Mouse (Mus musculus) neural tube, embryonic 14.5 days (tissue): ENCODE results near the gene Vsig8. TPM values are rescaled to one million over a fixed set of nuclear protein-coding genes. Genes with fewer than 3 reads are reported as not detected.

Experiments
- polyA plus RNA-seq: library from polyadenylated mRNA; unstranded; fragments of >200 nt; fragmentation: Nextera tagmentation; extraction: Ambion mirVana; gene quantifications from 2 replicates; pipeline ENCODE4 v1.2.1, GENCODE M21; 2014

The Vsig8 gene
- polyA plus RNA-seq, 1 experiment from 2014 or later = 1.5 TPM

Other genes with a start within 250 kb of the Vsig8 start
- 1.3 and 2.7 TPM in 2 replicates for gene Kcnj9, start 226.6 kb upstream of the Vsig8 start, polyA plus RNA-seq
- gene Kcnj10, start 214.7 kb upstream of the Vsig8 start, polyA plus RNA-seq = 2.3 and 2.6 TPM in 2 replicates
- 5.2 and 6.1 TPM in 2 replicates for gene Pigm, start 179.4 kb upstream of the Vsig8 start, polyA plus RNA-seq
- gene Slamf9, start 80.6 kb upstream of the Vsig8 start, polyA plus RNA-seq = 0.21 and 0.31 TPM in 2 replicates
- gene Igsf9, start 74.2 kb upstream of the Vsig8 start, polyA plus RNA-seq = 29.6 and 32.4 TPM in 2 replicates
- gene Tagln2, start 55.9 kb upstream of the Vsig8 start, polyA plus RNA-seq = 56.9 and 107 TPM in 2 replicates
- gene Cfap45, start 35.1 kb upstream of the Vsig8 start, polyA plus RNA-seq = 3.1 and 3.5 TPM in 2 replicates
- gene Slamf8, start 34.6 kb downstream of the Vsig8 start, polyA plus RNA-seq = not detected in 2 replicates
- 0.17 and 0.21 TPM in 2 replicates for gene Fcrl6, start 46.6 kb downstream of the Vsig8 start, polyA plus RNA-seq
- gene Dusp23, start 77.0 kb downstream of the Vsig8 start, polyA plus RNA-seq = 17.9 and 18.7 TPM in 2 replicates
- 0.30 and 0.39 TPM in 2 replicates for gene Crp, start 142.1 kb downstream of the Vsig8 start, polyA plus RNA-seq